Mouse (Mus musculus) Patski (cell line): Measurements from ENCODE around the gene Npas4. TPM values are rescaled to one million over a fixed set of nuclear protein-coding genes. Genes with fewer than 3 reads are reported as not detected.

ENCODE experiments used
- ATAC-seq: fragments of 100-300 bp; one replicate; pipeline ENCODE4 v1.8.0; 2021
- CTCF ChIA-PET: fragments of 350-600 bp; sonication (Branson Sonifier 250); formaldehyde crosslinking; loops from one replicate; lab custom pipeline; 2022; ENCODE audit warnings: inconsistent platforms; lab: Charles Lee
- POLR2A ChIA-PET: fragments of 350-600 bp; sonication (Branson Sonifier 250); formaldehyde crosslinking; loops from one replicate; lab custom pipeline; 2022; ENCODE audit warnings: antibody characterized with exemption, inconsistent platforms; lab: Charles Lee
- DNase-seq: peaks from one replicate; pipeline ENCODE4 v3.0.0-alpha.2; 2011; ENCODE audit warnings: low read depth, low spot score
- H3K27me3 ChIP-seq: fragments of 371-371 bp; one replicate; pipeline ENCODE4 v1.5.1; 2021
- CTCF ChIP-seq: fragments of 100-300 bp; IDR thresholded peaks from one replicate; pipeline ENCODE4 v1.5.1; 2021
- in situ Hi-C: fragments of 300-500 bp; cut with MboI; formaldehyde crosslinking; loops from 3 replicates; pipeline ENCODE4 v1.11.1; 2018; ENCODE audit warnings: low pct_unique_long_range_greater_than_20kb, mixed read lengths
- polyA plus RNA-seq: library from polyadenylated mRNA; unstranded; gene quantifications from one replicate; pipeline ENCODE4 v1.2.3, GENCODE M21; 2021

The Npas4 gene
- 0.18 TPM for polyA plus RNA-seq

DNA sequence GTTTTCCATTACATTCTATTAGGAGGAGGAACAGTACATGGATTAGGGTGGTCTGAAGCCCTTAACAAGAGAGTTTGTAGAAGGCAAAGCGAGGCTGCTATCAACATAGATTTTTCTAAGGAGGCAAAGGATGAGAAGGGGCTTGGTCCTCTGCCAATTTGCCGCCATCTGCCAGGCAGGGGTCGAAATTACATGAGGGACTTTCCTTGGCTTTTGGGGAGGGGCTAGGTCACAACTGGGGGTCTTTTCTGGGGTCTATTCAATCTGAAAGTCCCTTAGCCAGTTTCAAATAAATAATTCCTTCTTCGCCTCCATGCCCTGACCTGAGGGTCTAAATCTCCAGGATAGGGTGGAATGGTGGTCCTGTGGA lies at the start of gene Npas4:
TSS of gene Npas4 (minus strand) at position 61 of the 370 bp plus-strand sequence.
- CTCF ChIA-PET: interaction anchor here (1.2 to 2.3 kb wide), 2 partner anchors 11 to 23 kb away, joined by 4 to 9 read pairs; no protein-coding TSS in a partner anchor
- in situ Hi-C loops: no loop called here
- no peak for DNase-seq
- no peak for TF ChIP-seq CTCF
- no peak for ATAC-seq
- POLR2A ChIA-PET: no interaction called here
- no peaks in the 10 kb centered on the region for H3K27me3 ChIP-seq

DNA sequence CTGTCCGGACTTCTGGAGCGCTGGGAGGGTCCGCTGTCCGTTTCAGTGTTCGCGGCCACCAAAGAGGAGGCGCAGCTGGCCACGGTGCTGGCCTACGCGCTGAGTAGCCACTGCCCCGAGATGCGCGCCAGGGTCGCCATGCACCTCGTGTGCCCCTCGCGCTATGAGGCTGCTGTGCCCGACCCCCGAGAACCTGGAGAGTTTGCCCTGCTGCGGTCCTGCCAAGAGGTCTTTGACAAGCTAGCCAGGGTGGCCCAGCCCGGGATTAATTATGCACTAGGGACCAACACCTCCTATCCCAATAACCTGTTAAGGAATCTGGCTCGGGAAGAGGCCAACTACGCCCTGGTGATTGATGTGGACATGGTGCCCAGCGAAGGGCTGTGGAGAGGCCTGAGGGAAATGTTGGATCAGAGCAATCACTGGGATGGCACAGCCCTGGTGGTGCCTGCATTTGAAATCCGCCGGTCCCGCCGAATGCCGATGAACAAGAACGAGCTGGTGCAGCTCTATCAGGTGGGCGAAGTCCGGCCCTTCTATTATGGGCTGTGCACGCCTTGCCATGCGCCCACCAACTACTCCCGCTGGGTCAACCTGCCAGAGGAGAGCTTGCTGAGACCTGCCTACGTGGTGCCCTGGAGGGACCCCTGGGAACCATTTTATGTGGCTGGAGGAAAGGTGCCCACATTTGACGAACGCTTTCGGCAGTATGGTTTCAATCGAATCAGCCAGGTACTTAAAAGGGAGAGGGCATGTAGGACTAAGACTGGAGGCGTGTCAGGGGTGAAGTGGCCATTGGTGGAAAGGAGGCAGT lies 49.4 kb upstream of the Npas4 start:
- CTCF ChIA-PET: interaction anchor here (1.0 to 3.6 kb wide), 8 partner anchors 8 to 77 kb away, joined by 3 to 29 read pairs (median 4); partner anchors contain the start of genes Rin1 and Yif1a
- TF ChIP-seq CTCF: no peak
- POLR2A ChIA-PET: interaction anchor here (0.7 to 2.4 kb wide), 4 partner anchors 8 to 27 kb away, joined by 3 to 14 read pairs (median 4); no protein-coding TSS in a partner anchor
- no peaks in the 10 kb centered on the region for H3K27me3 ChIP-seq
- in situ Hi-C loops: no loop called here
- ATAC-seq: no peak
- no peak for DNase-seq

DNA sequence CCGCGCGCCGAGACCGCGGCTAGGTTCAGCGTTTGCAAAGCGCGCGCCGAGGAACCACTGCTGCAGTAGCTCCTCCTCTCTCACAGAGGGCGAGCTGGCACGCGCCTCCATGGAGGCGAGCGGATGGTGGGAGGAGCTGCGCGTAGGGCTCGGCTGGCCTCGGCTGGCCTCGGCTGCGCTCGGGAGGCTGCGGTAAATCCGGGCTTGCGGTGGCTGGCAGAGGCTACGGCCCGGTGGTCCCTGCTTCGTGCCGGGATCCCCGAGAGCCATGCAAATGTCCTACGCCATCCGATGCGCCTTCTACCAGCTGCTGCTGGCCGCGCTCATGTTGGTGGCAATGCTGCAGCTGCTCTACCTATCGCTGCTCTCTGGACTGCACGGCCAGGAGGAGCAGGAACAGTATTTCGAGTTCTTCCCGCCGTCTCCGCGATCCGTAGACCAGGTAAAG lies 48.6 kb upstream of the Npas4 start, which contains the start of the genes B4gat1 and AC124502.3:
TSS of gene B4gat1 (plus strand) at position 118 of the 448 bp plus-strand sequence.
TSS of gene AC124502.3 (plus strand) at position 183 of the 448 bp plus-strand sequence.
- no peaks in the 10 kb centered on the region for H3K27me3 ChIP-seq
- CTCF ChIA-PET: interaction anchor here (1.0 to 3.6 kb wide), 7 partner anchors 9 to 50 kb away, joined by 3 to 29 read pairs (median 4); partner anchors contain the start of genes Rin1 and Yif1a
- peak; percentile 83 for ATAC-seq
- in situ Hi-C loops: no loop called here
- no peak for DNase-seq
- TF ChIP-seq CTCF: no peak
- POLR2A ChIA-PET: interaction anchor here (0.6 to 2.4 kb wide), 4 partner anchors 9 to 187 kb away, joined by 3 to 14 read pairs (median 3); no protein-coding TSS in a partner anchor

DNA sequence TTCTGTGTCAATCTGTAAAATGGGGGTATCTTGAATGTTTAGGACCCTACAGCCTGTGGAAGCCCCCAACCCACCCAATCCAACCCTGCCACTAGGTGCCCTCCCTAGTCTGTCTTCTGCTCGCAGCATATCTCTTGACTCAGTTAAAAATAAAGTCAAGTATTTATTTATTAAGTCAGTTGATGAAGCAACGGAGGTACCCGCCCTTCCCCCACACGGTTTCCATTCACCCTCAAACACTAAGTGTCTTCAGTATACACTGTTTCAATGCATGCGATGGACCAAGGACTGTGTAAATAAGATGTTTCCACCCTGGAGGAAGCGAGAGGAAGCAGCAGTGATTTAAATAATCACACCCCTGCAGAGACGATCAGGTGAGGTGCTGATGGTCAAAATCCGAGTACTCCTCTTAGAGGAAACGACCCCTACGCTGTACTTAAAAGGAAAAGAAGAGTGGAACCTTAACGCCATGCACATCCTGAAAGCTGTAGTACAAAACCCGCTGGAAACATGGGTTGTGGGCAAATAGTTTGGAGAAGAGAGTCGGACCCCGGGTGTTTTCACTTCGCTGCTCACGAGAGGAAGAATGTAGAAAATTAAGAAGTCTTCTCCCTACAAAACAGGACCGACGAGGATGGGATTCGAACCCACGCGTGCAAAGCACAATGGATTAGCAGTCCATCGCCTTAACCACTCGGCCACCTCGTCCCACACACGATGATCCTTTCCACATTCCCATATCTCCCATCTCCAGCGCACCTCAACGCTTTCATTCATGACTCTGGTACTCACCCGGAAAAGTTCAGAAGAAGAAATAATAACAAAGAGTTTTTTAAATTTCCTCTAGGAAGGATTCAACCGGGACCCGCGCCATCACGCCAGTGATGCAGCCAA lies 47.8 kb upstream of the Npas4 start:
- no peak for TF ChIP-seq CTCF
- H3K27me3 ChIP-seq: no peaks in the 10 kb centered on the region
- in situ Hi-C loops: no loop called here
- ATAC-seq: peak; percentile 1
- ChIA-PET POLR2A (interaction anchor here (1.2 to 2.4 kb wide), 3 partner anchors 10 to 14 kb away, joined by 3 to 14 read pairs (median 3); partner anchors contain the start of gene Slc29a2), CTCF (interaction anchor here (1.0 to 3.6 kb wide), 7 partner anchors 10 to 22 kb away, joined by 3 to 29 read pairs (median 4); partner anchors contain the start of gene Rin1)
- DNase-seq: no peak

DNA sequence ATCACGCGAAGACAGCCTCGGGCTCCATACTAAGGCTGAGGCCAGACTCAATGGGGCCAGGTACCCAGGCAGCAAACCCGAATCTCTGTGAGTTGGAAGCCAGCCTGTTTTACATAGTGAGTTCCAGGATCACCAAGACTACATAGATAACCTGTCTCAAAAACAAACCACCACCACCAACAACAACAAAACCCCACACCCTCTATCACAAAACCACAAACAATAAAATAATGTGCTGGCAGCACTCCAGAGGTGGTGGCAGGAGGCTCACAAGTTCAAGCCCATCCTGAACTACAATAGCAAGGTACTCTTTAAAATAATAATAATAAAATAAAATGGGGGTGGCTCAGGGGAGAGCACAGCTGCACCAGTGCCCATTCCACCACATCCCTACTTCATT lies 46.5 kb upstream of the Npas4 start:
- ChIA-PET CTCF (interaction anchor here (0.9 to 1.9 kb wide), 5 partner anchors 11 to 22 kb away, joined by 3 to 6 read pairs (median 3); no protein-coding TSS in a partner anchor), POLR2A (interaction anchor here (1.2 to 1.7 kb wide), 2 partner anchors 12 to 14 kb away, joined by 3 to 5 read pairs; partner anchors contain the start of genes Rin1 and Slc29a2)
- no peaks in the 10 kb centered on the region for H3K27me3 ChIP-seq
- ATAC-seq (no peak), DNase-seq (no peak)
- in situ Hi-C loops: no loop called here
- no peak for TF ChIP-seq CTCF

DNA sequence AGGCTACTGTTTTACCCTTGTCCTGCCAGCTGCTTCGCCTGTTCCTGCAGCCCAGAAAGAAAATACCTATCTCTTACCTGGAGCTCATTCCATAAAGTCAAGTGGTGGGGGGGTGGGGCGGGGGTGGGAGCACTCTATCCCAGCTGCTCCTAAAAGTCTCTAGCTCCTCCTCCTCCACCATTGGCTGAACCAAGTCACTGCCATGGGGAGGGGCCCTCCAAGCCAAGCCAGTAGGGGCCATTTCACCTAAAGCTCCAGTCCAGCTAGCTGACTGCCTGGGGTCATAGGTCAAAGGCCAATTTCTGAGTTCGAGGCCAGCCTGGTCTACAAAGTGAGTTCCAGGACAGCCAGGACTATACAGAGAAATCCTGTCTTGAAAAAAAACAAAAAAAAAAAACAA lies 42.6 kb upstream of the Npas4 start:
- no peaks in the 10 kb centered on the region for H3K27me3 ChIP-seq
- in situ Hi-C loops: no loop called here
- ATAC-seq (no peak), DNase-seq (no peak)
- ChIA-PET POLR2A (interaction anchor here (1.1 to 1.5 kb wide), 2 partner anchors 9 to 14 kb away, joined by 4 to 6 read pairs; partner anchors contain the start of gene Slc29a2), CTCF (interaction anchor here (1.2 kb wide), 1 partner anchor 14 kb away, joined by 3 read pairs; no protein-coding TSS in a partner anchor)
- TF ChIP-seq CTCF: no peak

DNA sequence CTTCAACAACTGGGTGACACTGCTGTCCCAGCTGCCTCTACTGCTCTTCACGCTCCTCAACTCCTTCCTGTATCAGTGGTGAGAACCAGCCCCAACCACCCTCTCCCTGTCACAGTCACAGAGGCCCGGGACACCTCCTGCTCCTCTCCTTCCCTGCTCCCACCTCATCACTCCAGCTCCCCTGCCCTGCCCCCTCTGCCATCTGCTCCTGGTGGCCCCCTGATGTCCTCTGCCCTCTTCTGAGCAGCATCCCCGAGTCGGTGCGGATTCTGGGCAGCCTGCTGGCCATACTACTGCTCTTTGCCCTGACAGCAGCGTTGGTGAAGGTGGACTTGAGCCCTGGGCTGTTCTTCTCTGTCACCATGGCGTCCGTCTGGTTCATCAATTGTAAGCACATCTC lies 36.0 kb upstream of the Npas4 start:
- POLR2A ChIA-PET: interaction anchor here (1.5 kb wide), 1 partner anchor 8 kb away, joined by 4 read pairs; no protein-coding TSS in a partner anchor
- CTCF ChIA-PET: no interaction called here
- no peak for ATAC-seq
- no peak for DNase-seq
- H3K27me3 ChIP-seq: no peaks in the 10 kb centered on the region
- no peak for TF ChIP-seq CTCF
- in situ Hi-C loops: no loop called here

DNA sequence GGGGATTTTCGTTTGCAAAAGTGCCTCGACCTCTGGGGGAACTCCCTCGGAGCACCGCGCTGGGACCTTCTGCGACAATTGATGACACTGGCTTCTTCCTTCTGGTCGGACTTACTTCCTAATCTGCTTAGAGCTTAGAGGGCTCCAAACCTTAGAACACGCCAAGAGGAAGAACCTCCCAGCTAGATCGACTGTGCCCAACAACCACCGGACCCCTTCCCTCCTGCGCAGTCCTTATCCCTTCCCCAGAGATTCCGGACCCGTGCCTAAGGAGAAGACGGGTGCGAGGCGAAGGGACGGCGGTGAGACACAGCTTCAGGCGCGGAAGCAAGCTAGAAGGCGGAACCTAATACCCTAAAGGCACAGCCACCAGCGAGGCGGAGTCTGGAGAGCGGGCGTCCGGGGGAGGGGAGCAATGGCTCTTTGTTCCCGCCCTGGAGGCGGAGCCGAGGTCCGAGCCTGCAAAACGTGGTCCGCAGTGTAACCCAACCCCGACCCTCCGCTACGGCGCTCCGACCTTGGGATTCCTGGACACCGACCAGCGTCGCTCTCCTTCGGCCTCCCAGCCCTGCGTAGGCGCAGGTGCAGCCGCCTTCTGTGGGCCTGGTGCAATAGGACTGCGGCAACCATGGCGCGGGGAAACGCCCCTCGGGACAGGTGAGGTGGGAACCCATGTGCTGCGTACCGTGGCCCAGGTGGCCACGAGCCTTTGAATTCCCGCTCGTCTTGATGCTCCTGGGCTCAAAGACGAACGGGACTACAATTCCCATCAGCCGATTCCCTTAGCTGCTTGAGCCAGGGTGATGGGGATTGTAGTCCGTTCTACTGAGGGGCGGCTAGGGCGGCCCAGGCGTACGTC lies 33.7 kb upstream of the Npas4 start, which contains the start of gene Slc29a2:
TSS of gene Slc29a2 (plus strand) at position 240 of the 859 bp plus-strand sequence.
- H3K27me3 ChIP-seq: no peaks in the 10 kb centered on the region
- in situ Hi-C loops: no loop called here
- DNase-seq: no peak
- POLR2A ChIA-PET: interaction anchor here (1.0 to 1.5 kb wide), 5 partner anchors 9 to 41 kb away, joined by 3 to 6 read pairs (median 3); partner anchors contain the start of genes AC124502.3 and B4gat1
- TF ChIP-seq CTCF: no peak
- CTCF ChIA-PET: interaction anchor here (1.2 to 1.8 kb wide), 3 partner anchors 11 to 27 kb away, joined by 3 to 4 read pairs (median 4); partner anchors contain the start of gene Rin1
- peak; percentile 91 for ATAC-seq
